Mouse (Mus musculus) myocyte (in vitro differentiated cells): ENCODE data around the gene C1galt1. TPM values are rescaled to one million over a fixed set of nuclear protein-coding genes. Genes with fewer than 3 reads are reported as not detected.

Experiments used
- H3K27me3 ChIP-seq: one replicate; pipeline ENCODE4 v1.6.1; 2011; ENCODE audit not compliant: control insufficient read depth, insufficient read depth, insufficient read length
- H3K36me3 ChIP-seq: one replicate; pipeline ENCODE4 v1.6.1; 2011; ENCODE audit not compliant: control insufficient read depth, insufficient read depth
- H3K4me2 ChIP-seq: one replicate; pipeline ENCODE4 v1.6.1; 2011; ENCODE audit warnings: low read depth, control low read depth
- H3K4me3 ChIP-seq: one replicate; pipeline ENCODE4 v1.5.1; 2011; ENCODE audit warnings: mild to moderate bottlenecking, control low read depth, moderate library complexity
- H3K79me2 ChIP-seq: one replicate; pipeline ENCODE4 v1.6.1; 2011; ENCODE audit not compliant: control insufficient read depth, insufficient read depth
- H3ac ChIP-seq: one replicate; pipeline ENCODE4 v1.6.1; 2011; ENCODE audit not compliant: control insufficient read depth, insufficient read length
- CEBPB ChIP-seq: IDR thresholded peaks from 2 replicates; pipeline ENCODE4 v1.6.1; 2011; ENCODE audit warnings: mild to moderate bottlenecking, moderate library complexity; ENCODE audit not compliant: poor library complexity, insufficient read depth, severe bottlenecking
- E2F4 ChIP-seq: IDR thresholded peaks from one replicate; pipeline ENCODE4 v1.6.1; 2011; ENCODE audit warnings: mild to moderate bottlenecking, control low read depth, moderate library complexity; ENCODE audit not compliant: insufficient read depth
- MAX ChIP-seq: IDR thresholded peaks from one replicate; pipeline ENCODE4 v1.6.1; 2011; ENCODE audit warnings: low read depth, mild to moderate bottlenecking, control low read depth
- MYOD1 ChIP-seq, 3 experiments: IDR thresholded peaks; one replicate each; pipeline ENCODE4 v1.6.1; 2011; ENCODE audit warnings: control low read depth in 2 of 3, low read depth in 2 of 3, mild to moderate bottlenecking in 2 of 3, moderate library complexity in 1 of 3; ENCODE audit not compliant: insufficient read length in 2 of 3, control insufficient read depth in 1 of 3
- MYOG ChIP-seq, 3 experiments: IDR thresholded peaks; one replicate each; pipeline ENCODE4 v1.6.1; 2011; ENCODE audit warnings: control low read depth in 2 of 3, low read depth in 2 of 3, mild to moderate bottlenecking in 2 of 3; ENCODE audit not compliant: insufficient read length in 2 of 3, control insufficient read depth in 1 of 3, insufficient read depth in 1 of 3
- POLR2A ChIP-seq: IDR thresholded peaks from one replicate; pipeline ENCODE4 v1.6.1; 2011; ENCODE audit warnings: low read depth, mild to moderate bottlenecking, control low read depth, moderate library complexity; ENCODE audit not compliant: insufficient read length
- POLR2AphosphoS2 ChIP-seq: IDR thresholded peaks from one replicate; pipeline ENCODE4 v1.6.1; 2011; ENCODE audit warnings: low read depth, control low read depth; ENCODE audit not compliant: insufficient read length
- REST ChIP-seq: IDR thresholded peaks from one replicate; pipeline ENCODE4 v1.6.1; 2011; ENCODE audit warnings: mild to moderate bottlenecking, control low read depth, moderate library complexity; ENCODE audit not compliant: insufficient read depth, insufficient read length
- SRF ChIP-seq: IDR thresholded peaks from one replicate; pipeline ENCODE4 v1.6.1; 2011; ENCODE audit warnings: low read depth; ENCODE audit not compliant: control insufficient read depth, insufficient read length
- TCF12 ChIP-seq: IDR thresholded peaks from one replicate; pipeline ENCODE4 v1.6.1; 2011; ENCODE audit warnings: mild to moderate bottlenecking, control low read depth; ENCODE audit not compliant: poor library complexity, insufficient read depth, severe bottlenecking
- TCF3 ChIP-seq: IDR thresholded peaks from one replicate; pipeline ENCODE4 v1.6.1; 2011; ENCODE audit warnings: low read depth, control low read depth; ENCODE audit not compliant: insufficient read length
- USF1 ChIP-seq: IDR thresholded peaks from one replicate; pipeline ENCODE4 v1.6.1; 2011; ENCODE audit warnings: low read depth, mild to moderate bottlenecking, control low read depth, moderate library complexity
- polyA plus RNA-seq: library from polyadenylated mRNA; unstranded; fragments of >200 nt; fragmentation: generic; extraction: Trizol; gene quantifications from one replicate; pipeline ENCODE4 v1.2.1, GENCODE M21; 2012; ENCODE audit warnings: missing spikeins

The C1galt1 gene
- polyA plus RNA-seq, 1 experiment, result 3.4 TPM

DNA sequence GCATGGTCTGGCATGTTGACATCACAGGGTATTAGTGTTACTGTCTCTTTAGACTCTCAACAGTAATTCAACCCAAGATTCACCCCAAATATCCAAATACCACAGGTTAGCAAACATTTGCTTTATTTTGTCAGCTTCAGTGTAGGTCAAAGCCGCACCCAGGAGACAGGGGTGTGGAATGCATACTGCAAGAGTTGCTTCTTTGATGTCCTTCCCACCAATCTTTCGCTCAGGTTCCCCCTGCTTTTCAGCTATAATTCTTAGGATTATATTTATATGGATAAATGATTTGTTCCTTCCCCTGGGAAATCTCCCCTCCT, 42.0 kb downstream of the C1galt1 start:
- H3K4me2 ChIP-seq, result no peak overlapping the region
- TF ChIP-seq MYOG (IDR thresholded peaks at IDR 0.05; ENCODE audit: control insufficient read depth in 1 of 3, insufficient read depth in 1 of 3, insufficient read length in 2 of 3, low read depth in 2 of 3), result no peak
- TF ChIP-seq SRF, result no peak
- TF ChIP-seq USF1, result no peak
- TF ChIP-seq MAX, result no peak
- TF ChIP-seq CEBPB, result no peak
- no peak for TF ChIP-seq POLR2A
- H3K4me3 ChIP-seq, result no peak overlapping the region
- H3K27me3 ChIP-seq, result no peaks in the 10 kb centered on the region
- H3K79me2 ChIP-seq, result no peaks in the 10 kb centered on the region
- no peak overlapping the region for H3ac ChIP-seq
- H3K36me3 ChIP-seq, result no peaks in the 10 kb centered on the region

DNA sequence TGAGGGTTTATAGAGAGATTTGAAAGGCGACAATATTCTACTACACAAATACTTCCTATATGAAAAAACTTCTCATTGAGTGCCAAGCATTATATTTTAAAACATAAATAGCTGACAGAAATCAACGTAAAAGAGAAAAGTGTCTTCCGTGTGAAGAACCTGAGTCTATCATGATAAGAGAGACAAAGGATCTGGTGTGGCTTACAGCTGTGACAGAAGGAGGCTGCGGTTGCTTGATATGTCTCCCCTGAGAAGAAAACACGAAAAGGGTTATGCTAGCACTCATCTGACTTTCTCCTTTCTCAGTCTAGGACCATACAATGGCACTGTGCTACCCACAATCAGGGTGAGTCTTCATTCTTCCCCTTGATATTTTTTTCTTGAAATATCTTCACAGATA, 51.7 kb downstream of the C1galt1 start:
- Histone ChIP-seq H3K4me3 (no peak overlapping the region), H3K79me2 (no peaks in the 10 kb centered on the region), H3K27me3 (no peaks in the 10 kb centered on the region), H3K4me2 (no peak overlapping the region), H3K36me3 (no peaks in the 10 kb centered on the region), H3ac (no peak overlapping the region)
- TF ChIP-seq POLR2A (no peak), MYOD1 (IDR thresholded peaks at IDR 0.05; ENCODE audit: control insufficient read depth in 1 of 3, insufficient read length in 2 of 3, low read depth in 2 of 3) (no peak), USF1 (no peak), POLR2AphosphoS2 (no peak), MYOG (IDR thresholded peaks at IDR 0.05; ENCODE audit: control insufficient read depth in 1 of 3, insufficient read depth in 1 of 3, insufficient read length in 2 of 3, low read depth in 2 of 3) (no peak), CEBPB (no peak), SRF (no peak), MAX (no peak), E2F4 (no peak), REST (no peak), TCF3 (no peak), TCF12 (no peak)

DNA sequence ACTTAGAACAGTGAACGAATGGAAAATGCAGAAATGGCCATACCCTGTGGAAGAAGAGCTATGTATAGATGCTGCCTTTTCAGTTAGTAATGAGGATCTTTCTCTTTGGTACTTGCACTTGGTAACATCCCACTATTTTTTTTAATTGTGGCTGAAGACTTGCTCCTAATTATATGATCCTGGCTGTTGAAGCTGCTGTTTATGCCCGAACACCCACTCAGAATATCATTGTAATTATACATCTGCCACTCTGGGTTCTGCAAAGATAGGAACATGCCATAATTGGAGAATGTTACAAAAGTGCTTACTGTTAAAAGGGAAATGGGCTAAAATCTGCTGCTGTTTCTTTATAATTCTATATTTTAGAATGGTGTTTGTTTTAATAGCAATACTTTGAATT, 67.4 kb downstream of the C1galt1 start:
- H3K79me2 ChIP-seq, result no peaks in the 10 kb centered on the region
- H3ac ChIP-seq, result no peak overlapping the region
- H3K4me2 ChIP-seq, result no peak overlapping the region
- H3K36me3 ChIP-seq, result no peaks in the 10 kb centered on the region
- no peak overlapping the region for H3K4me3 ChIP-seq
- H3K27me3 ChIP-seq, result no peaks in the 10 kb centered on the region
- TF ChIP-seq MYOD1 (IDR thresholded peaks at IDR 0.05; ENCODE audit: control insufficient read depth in 1 of 3, insufficient read length in 2 of 3, low read depth in 2 of 3) (no peak), REST (no peak), TCF3 (no peak), POLR2AphosphoS2 (no peak), CEBPB (no peak), MAX (no peak), TCF12 (no peak), POLR2A (no peak), USF1 (no peak), SRF (no peak), MYOG (IDR thresholded peaks at IDR 0.05; ENCODE audit: control insufficient read depth in 1 of 3, insufficient read depth in 1 of 3, insufficient read length in 2 of 3, low read depth in 2 of 3) (no peak), E2F4 (no peak)

Other genes with a start within 250 kb of the C1galt1 start
- gene Asns, start 151.6 kb upstream of the C1galt1 start, polyA plus RNA-seq, result 434 TPM